Comparison of ENCODE assay signal across 7 mouse cellular contexts in the genomic region with DNA sequence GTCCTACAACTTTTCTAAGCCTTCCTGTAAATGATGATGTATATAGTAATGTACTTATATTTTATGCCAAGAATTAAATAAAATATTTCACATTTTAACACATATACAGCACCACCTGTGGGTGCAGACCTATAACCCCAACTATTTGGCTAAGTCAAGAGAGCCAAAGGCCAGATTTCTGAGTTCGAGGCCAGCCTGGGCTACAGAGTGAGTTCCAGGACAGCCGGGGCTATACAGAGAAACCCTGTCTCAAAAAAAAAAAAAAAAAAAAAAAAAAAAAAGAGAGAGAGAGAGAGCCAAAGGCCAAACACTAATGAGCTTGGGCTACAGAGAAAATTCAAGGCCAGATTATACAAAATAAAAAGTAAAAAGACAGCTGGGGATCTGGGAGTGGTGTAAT. TPM values are rescaled to one million over a fixed set of nuclear protein-coding genes. Genes with fewer than 3 reads are reported as not detected.
DNase-seq lines count a peak whose midpoint lies in the region; ATAC-seq lines count a peak whose summit lies in the region.
"Not testable (repeated sequence)": the region's sequence is repeated elsewhere in the genome, so short reads cannot be mapped to it uniquely, and the experiment has no call there.

No protein-coding gene starts in this region.

- H3K9me3 ChIP-seq in embryonic facial prominence, embryonic 15.5 days (replicated peaks), result peaks cover 26% of the 10 kb centered on the region
- H3K9me3 ChIP-seq in heart, embryonic 11.5 days (replicated peaks; ENCODE audit: control insufficient read depth, low read length); kidney, embryonic 16.5 days (ENCODE audit: low read length); liver, embryonic 13.5 days (replicated peaks): not testable (repeated sequence)
- peaks cover 12% of the 10 kb centered on the region for H3K9me3 ChIP-seq in hindbrain, embryonic 14.5 days (ENCODE audit: control insufficient read depth, low read length)
- H3K9me3 ChIP-seq in neural tube, embryonic 11.5 days (ENCODE audit: control insufficient read depth, low read length), result peaks cover 16% of the 10 kb centered on the region

- H3K4me3 ChIP-seq in embryonic facial prominence, embryonic 15.5 days (replicated peaks); heart, embryonic 11.5 days (ENCODE audit: low read depth, low read length); hindbrain, embryonic 14.5 days (replicated peaks; ENCODE audit: low read length); kidney, embryonic 16.5 days (ENCODE audit: low read length); liver, embryonic 13.5 days (replicated peaks); neural tube, embryonic 11.5 days (ENCODE audit: low read depth, low read length): not testable (repeated sequence)

- ATAC-seq in embryonic facial prominence, embryonic 15.5 days (ENCODE audit: insufficient number of reproducible peaks, low FRiP score, low TSS enrichment, low read depth), result peak; percentile 45; the same call in 1 of the 2 replicates
- peak; percentile 32; the same call in 1 of the 2 replicates for ATAC-seq in heart, embryonic 11.5 days (replicated peaks; ENCODE audit: insufficient number of reproducible peaks, low FRiP score, low TSS enrichment)
- ATAC-seq in hindbrain, embryonic 14.5 days (ENCODE audit: low FRiP score), result peak; percentile 32
- peak; percentile 36; the same call in 1 of the 2 replicates for ATAC-seq in kidney, embryonic 16.5 days (ENCODE audit: low FRiP score, low TSS enrichment)
- peak; percentile 26; the same call in 1 of the 2 replicates for ATAC-seq in liver, embryonic 13.5 days (ENCODE audit: low read depth)
- ATAC-seq in neural tube, embryonic 11.5 days (ENCODE audit: insufficient read depth, low FRiP score, low TSS enrichment), result peak; percentile 15; the same call in 1 of the 2 replicates

- H3K27me3 ChIP-seq in embryonic facial prominence, embryonic 15.5 days; heart, embryonic 11.5 days (ENCODE audit: control insufficient read depth, insufficient read depth, low read length); hindbrain, embryonic 14.5 days (ENCODE audit: control insufficient read depth, insufficient read depth, low read length); kidney, embryonic 16.5 days (ENCODE audit: insufficient read depth, low read length); liver, embryonic 13.5 days; neural tube, embryonic 11.5 days (ENCODE audit: control insufficient read depth, insufficient read depth, low read length): not testable (repeated sequence)

- H3K27ac ChIP-seq in embryonic facial prominence, embryonic 15.5 days (replicated peaks); heart, embryonic 11.5 days (ENCODE audit: low read depth, low read length); hindbrain, embryonic 14.5 days; kidney, embryonic 16.5 days (ENCODE audit: low read length); liver, embryonic 13.5 days; neural tube, embryonic 11.5 days (ENCODE audit: low read depth, low read length): not testable (repeated sequence)

- not testable (repeated sequence) for DNase-seq in hindbrain, embryonic 14.5 days (ENCODE audit: low spot score); liver, embryonic 13.5 days; neural tube, embryonic 11.5 days (ENCODE audit: low spot score)
- peak; percentile 58 for DNase-seq in testis, postnatal 14 days (ENCODE audit: low spot score)

- H3K36me3 ChIP-seq in embryonic facial prominence, embryonic 15.5 days; heart, embryonic 11.5 days (ENCODE audit: control insufficient read depth, insufficient read depth, low read length); hindbrain, embryonic 14.5 days (replicated peaks; ENCODE audit: control insufficient read depth, insufficient read depth); kidney, embryonic 16.5 days (ENCODE audit: insufficient read depth, low read length); liver, embryonic 13.5 days; neural tube, embryonic 11.5 days (ENCODE audit: control insufficient read depth, insufficient read depth, low read length): not testable (repeated sequence)

- H3K4me2 ChIP-seq in embryonic facial prominence, embryonic 15.5 days (replicated peaks); heart, embryonic 11.5 days; hindbrain, embryonic 14.5 days (replicated peaks); kidney, embryonic 16.5 days (replicated peaks; ENCODE audit: low read depth, low read length); liver, embryonic 13.5 days; neural tube, embryonic 11.5 days (ENCODE audit: low read depth): not testable (repeated sequence)

- not testable (repeated sequence) for H3K9ac ChIP-seq in embryonic facial prominence, embryonic 15.5 days; heart, embryonic 11.5 days (ENCODE audit: low read depth, low read length); hindbrain, embryonic 14.5 days; kidney, embryonic 16.5 days (replicated peaks; ENCODE audit: low read length); liver, embryonic 13.5 days; neural tube, embryonic 11.5 days (ENCODE audit: low read length)

- H3K4me1 ChIP-seq in embryonic facial prominence, embryonic 15.5 days; heart, embryonic 11.5 days (ENCODE audit: control insufficient read depth, insufficient read depth, low read length); hindbrain, embryonic 14.5 days (replicated peaks; ENCODE audit: control insufficient read depth, insufficient read depth, low read length); kidney, embryonic 16.5 days (ENCODE audit: insufficient read depth, low read length); liver, embryonic 13.5 days (replicated peaks); neural tube, embryonic 11.5 days (ENCODE audit: control insufficient read depth, insufficient read depth, low read length): not testable (repeated sequence)

- WGBS in embryonic facial prominence, embryonic 15.5 days, result 67% methylated on average over 2 of the region's 2 CpGs
- WGBS in heart, embryonic 11.5 days (ENCODE audit: insufficient replicate concordance), result 72% methylated on average over 2 of the region's 2 CpGs
- 71% methylated on average over 2 of the region's 2 CpGs for WGBS in hindbrain, embryonic 14.5 days
- 75% methylated on average over 2 of the region's 2 CpGs for WGBS in kidney, embryonic 16.5 days
- 49% methylated on average over 2 of the region's 2 CpGs for WGBS in liver, embryonic 13.5 days (ENCODE audit: insufficient replicate concordance)
- 83% methylated on average over 2 of the region's 2 CpGs for WGBS in neural tube, embryonic 11.5 days

RNA-seq across cellular contexts. Expression of a gene that starts 24.2 kb away (rescaled TPM):
- polyA plus RNA-seq in embryonic facial prominence, embryonic 15.5 days (2015; fragmentation: Nextera tagmentation; extraction: Ambion mirVana), result 18.1 and 18.6 TPM in 2 replicates
- 7.6 and 8.6 TPM in 2 replicates for polyA plus RNA-seq in heart, embryonic 11.5 days (2014; fragmentation: Nextera tagmentation; extraction: Ambion mirVana)
- polyA plus RNA-seq in hindbrain, embryonic 14.5 days (2014; fragmentation: Nextera tagmentation; extraction: Ambion mirVana), result 11.3 and 11.9 TPM in 2 replicates
- 15.2 and 20.7 TPM in 2 replicates for polyA plus RNA-seq in kidney, embryonic 16.5 days (2015; fragmentation: Nextera tagmentation; extraction: Ambion mirVana)
- 3.4 and 4.3 TPM in 2 replicates for polyA plus RNA-seq in liver, embryonic 13.5 days (2015; fragmentation: Nextera tagmentation; extraction: Ambion mirVana)
- polyA plus RNA-seq in neural tube, embryonic 11.5 days (2014; fragmentation: Nextera tagmentation; extraction: Ambion mirVana), result 9.5 and 9.7 TPM in 2 replicates

RNA-seq across cellular contexts. Expression of a gene that starts 33.1 kb away (rescaled TPM):
- polyA plus RNA-seq in embryonic facial prominence, embryonic 15.5 days (2015; fragmentation: Nextera tagmentation; extraction: Ambion mirVana), result 50.3 and 50.4 TPM in 2 replicates
- 43.2 and 44.9 TPM in 2 replicates for polyA plus RNA-seq in heart, embryonic 11.5 days (2014; fragmentation: Nextera tagmentation; extraction: Ambion mirVana)
- polyA plus RNA-seq in hindbrain, embryonic 14.5 days (2014; fragmentation: Nextera tagmentation; extraction: Ambion mirVana), result 48.7 and 54.0 TPM in 2 replicates
- 47.8 and 49.5 TPM in 2 replicates for polyA plus RNA-seq in kidney, embryonic 16.5 days (2015; fragmentation: Nextera tagmentation; extraction: Ambion mirVana)
- 22.0 and 22.3 TPM in 2 replicates for polyA plus RNA-seq in liver, embryonic 13.5 days (2015; fragmentation: Nextera tagmentation; extraction: Ambion mirVana)
- 65.3 and 66.8 TPM in 2 replicates for polyA plus RNA-seq in neural tube, embryonic 11.5 days (2014; fragmentation: Nextera tagmentation; extraction: Ambion mirVana)
